Mouse (Mus musculus): ENCODE data around the gene Tnfaip6. TPM values are rescaled to one million over a fixed set of nuclear protein-coding genes. Genes with fewer than 3 reads are reported as not detected.

Gene Tnfaip6
- polyA plus RNA-seq (2017; shearing (Covaris generic)) = not detected

DNA sequence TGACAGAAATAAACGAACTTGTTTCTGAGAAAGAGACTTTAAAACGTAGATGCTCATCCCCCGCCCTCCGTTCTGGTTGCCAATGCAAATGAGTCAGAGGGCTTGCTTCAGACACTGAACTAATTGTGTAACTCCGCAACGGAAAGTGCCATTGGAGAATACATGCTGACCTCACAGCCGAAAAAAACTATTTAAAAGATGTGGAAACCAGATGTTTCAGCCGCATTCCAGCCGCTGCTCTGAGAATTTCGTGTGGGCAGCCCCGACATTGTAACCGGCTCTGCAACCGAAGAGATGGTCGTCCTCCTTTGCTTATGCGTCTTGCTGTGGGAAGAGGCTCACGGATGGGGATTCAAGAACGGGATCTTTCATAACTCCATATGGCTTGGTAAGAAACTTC lies at the start of gene Tnfaip6:
Tnfaip6 (plus strand) TSS at position 128 of the 400 bp plus-strand sequence.

DNA sequence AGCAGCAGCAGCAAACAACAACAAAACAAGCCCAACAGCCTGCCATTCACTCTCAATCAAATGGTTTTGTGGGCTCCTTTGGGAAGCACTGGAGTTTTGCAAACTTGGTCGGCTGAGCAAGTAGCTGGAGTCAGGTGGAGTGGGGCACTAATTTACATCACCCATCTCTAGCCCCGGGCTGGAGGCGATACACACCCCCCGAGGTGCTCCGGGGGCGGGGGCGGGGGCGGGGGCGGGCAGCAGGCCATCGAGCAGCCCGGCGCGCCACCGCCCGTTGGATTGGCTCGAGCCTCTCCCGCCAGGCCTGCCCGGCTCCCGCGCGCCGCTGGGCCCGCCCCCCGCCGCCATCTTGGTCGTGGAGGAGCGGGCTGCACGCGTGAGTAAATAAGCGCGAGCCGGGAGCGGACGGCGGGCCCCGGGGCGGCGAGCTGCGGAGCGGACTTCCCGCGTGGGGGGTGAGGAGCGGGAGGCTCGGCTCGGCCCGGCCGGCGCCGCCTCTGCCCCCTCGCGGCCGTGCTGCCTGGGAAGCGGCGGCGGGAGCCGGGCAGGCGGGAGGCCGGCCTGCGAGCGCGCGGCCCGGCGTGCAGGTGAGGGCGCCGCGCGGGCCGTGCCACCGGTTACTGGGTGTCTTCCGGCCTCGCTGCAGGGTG lies 34.8 kb downstream of the Tnfaip6 start, which contains the start of gene Rif1:
Rif1 (plus strand) TSS at position 342 of the 650 bp plus-strand sequence.

Other genes with a start within 250 kb of the Tnfaip6 start
- 64.7 TPM for gene Rbm43, start 102.8 kb upstream of the Tnfaip6 start, polyA plus RNA-seq (2017; shearing (Covaris generic))
- gene Nmi, start 64.5 kb upstream of the Tnfaip6 start, polyA plus RNA-seq (2017; shearing (Covaris generic)) = 186 TPM
- 31.7 TPM for gene Rif1, start 34.8 kb downstream of the Tnfaip6 start, polyA plus RNA-seq (2017; shearing (Covaris generic))

All from inflammation-experienced regulatory T-cells, adult 16 weeks (primary cell).